ENCODE assay signal across 27 mouse cellular contexts in the genomic region with DNA sequence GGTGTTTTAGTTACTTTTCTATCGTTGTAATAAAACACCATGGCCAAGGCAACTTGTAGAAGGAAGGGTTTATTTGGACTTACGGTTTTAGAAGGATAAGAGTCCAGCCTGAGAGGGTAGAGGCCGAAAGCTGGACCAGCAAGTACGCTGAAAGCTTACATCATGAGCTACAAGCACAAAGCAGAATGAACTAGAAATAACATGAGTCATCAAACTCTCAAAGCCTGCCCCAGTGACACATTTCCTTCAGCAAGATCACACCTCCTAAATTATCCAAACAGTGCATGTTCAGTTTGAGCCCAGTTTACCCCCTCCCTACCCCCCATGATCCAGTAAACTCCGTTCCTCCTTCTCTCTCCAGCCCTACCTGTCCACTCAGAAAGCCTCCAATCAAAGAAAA. TPM values are rescaled to one million over a fixed set of nuclear protein-coding genes. Genes with fewer than 3 reads are reported as not detected.
DNase-seq lines count a peak whose midpoint lies in the region; ATAC-seq and TF ChIP-seq lines count a peak whose summit lies in the region.
"Had no signal": no experiment of that assay in that cellular context is flagged by ENCODE, and none has a peak within 500 bp of the region (broad histone marks: within the 10 kb centered on the region; RNA-seq: fewer than 3 reads in every experiment).

No protein-coding gene starts in this region.

- H3K27ac ChIP-seq in heart, embryonic 12.5 days (ENCODE audit: poor library complexity, severe bottlenecking) = peak overlapping the region; percentile 91
- no peak overlapping the region; the same call in 1 of the 2 replicates for H3K27ac ChIP-seq in heart, adult 2 months
- H3K27ac ChIP-seq in olfactory bulb, adult 2 months (ENCODE audit: insufficient read depth, low read depth, low read length) = peak overlapping the region; percentile 100; the same call in 1 of the 2 replicates
- H3K27ac ChIP-seq: embryonic facial prominence, embryonic 12.5 days; hindbrain, embryonic 12.5 days had no signal

- H3K4me3 ChIP-seq in heart, embryonic 12.5 days = no peak overlapping the region
- H3K4me3 ChIP-seq in heart, adult 2 months = no peak overlapping the region
- no peak overlapping the region for H3K4me3 ChIP-seq in olfactory bulb, adult 2 months (ENCODE audit: insufficient read depth, low read depth, low read length)
- H3K4me3 ChIP-seq: embryonic facial prominence, embryonic 12.5 days; hindbrain, embryonic 12.5 days had no signal

- no peaks in the 10 kb centered on the region; the same call in 1 of the 2 replicates for H3K79me2 ChIP-seq in heart, adult 2 months (replicated peaks; ENCODE audit: control insufficient read depth, insufficient read depth, low read length)

- H3K27me3 ChIP-seq in heart, embryonic 12.5 days (replicated peaks) = no peaks in the 10 kb centered on the region
- H3K27me3 ChIP-seq in heart, adult 2 months (ENCODE audit: control insufficient read depth, insufficient read depth, low read length) = no peaks in the 10 kb centered on the region
- H3K27me3 ChIP-seq: embryonic facial prominence, embryonic 12.5 days; heart, embryonic 13.5 days; hindbrain, embryonic 12.5 days; Patski had no signal

- TF ChIP-seq POLR2A in heart, adult 2 months (IDR thresholded peaks at IDR 0.05; ENCODE audit: insufficient read depth, low read depth, low read length) = no peak
- TF ChIP-seq POLR2A in olfactory bulb, adult 2 months (IDR thresholded peaks at IDR 0.05; ENCODE audit: insufficient read depth, low read depth, low read length) = no peak

- no peak overlapping the region for H3K4me2 ChIP-seq in heart, embryonic 12.5 days
- H3K4me2 ChIP-seq: embryonic facial prominence, embryonic 12.5 days; hindbrain, embryonic 12.5 days had no signal

- no peak for TF ChIP-seq EP300 in heart, adult 2 months (IDR thresholded peaks at IDR 0.05; ENCODE audit: insufficient read depth, low read depth, low read length)

- H3K4me1 ChIP-seq in heart, embryonic 12.5 days (replicated peaks) = peaks cover 34% of the 10 kb centered on the region
- H3K4me1 ChIP-seq in heart, adult 2 months (ENCODE audit: control insufficient read depth, insufficient read depth, low read length) = peaks cover 22% of the 10 kb centered on the region
- H3K4me1 ChIP-seq in olfactory bulb, adult 2 months (ENCODE audit: control insufficient read depth, insufficient read depth, low read length) = peaks cover 39% of the 10 kb centered on the region

- intact Hi-C loops in heart, adult 2 months (cut with DNase I) = loop anchor here (5.0 kb wide), 1 partner anchor 71 kb away; the partner anchor contains the start of gene Mx1

- TF ChIP-seq CTCF in heart, adult 2 months (IDR thresholded peaks at IDR 0.05) = no peak
- TF ChIP-seq CTCF in olfactory bulb, adult 2 months (IDR thresholded peaks at IDR 0.05; ENCODE audit: insufficient read depth, low read depth, low read length) = no peak

- no peaks in the 10 kb centered on the region for H3K36me3 ChIP-seq in heart, embryonic 12.5 days
- peaks cover 5% of the 10 kb centered on the region; the same call in 1 of the 2 replicates for H3K36me3 ChIP-seq in heart, adult 2 months (ENCODE audit: control insufficient read depth, insufficient read depth, low read length)
- H3K36me3 ChIP-seq: embryonic facial prominence, embryonic 12.5 days; G1E; heart, embryonic 13.5 days; hindbrain, embryonic 12.5 days had no signal

- no peak overlapping the region for H3K9ac ChIP-seq in heart, embryonic 12.5 days
- no peak overlapping the region for H3K9ac ChIP-seq in heart, adult 2 months (ENCODE audit: low read depth, low read length)
- H3K9ac ChIP-seq: embryonic facial prominence, embryonic 12.5 days; hindbrain, embryonic 12.5 days had no signal

- WGBS in heart, embryonic 12.5 days = 76% methylated on average over 5 of the region's 5 CpGs
- WGBS in heart, adult 2 months = 86% methylated on average over 5 of the region's 5 CpGs
- WGBS in olfactory bulb, adult 2 months = 89% methylated on average over 5 of the region's 5 CpGs

- DNase-seq in heart, adult 2 months = no peak
- DNase-seq in 3T3-L1 (ENCODE audit: low read depth, low spot score) (peak; percentile 58), MN1 (ENCODE audit: low spot score) (peak; percentile 27)
- DNase-seq in adrenal gland, adult 2 months = no peak
- DNase-seq: adrenal gland, postnatal 25 days; B cell, adult 2 months; cerebellum, adult 2 months; gastrocnemius, postnatal 10 days; heart, postnatal 36 days; kidney, adult 11 months had no signal

- ATAC-seq in heart, embryonic 12.5 days (ENCODE audit: insufficient number of reproducible peaks, low FRiP score) = no peak
- ATAC-seq: activated CD4-positive, CD25-positive, alpha-beta regulatory T cell, adult 4 months; CD4-positive, CD25-positive, alpha-beta regulatory T cell, adult 4 months; inflammation-experienced regulatory T-cells, adult 6 months had no signal

- no peaks in the 10 kb centered on the region for H3K9me3 ChIP-seq in heart, embryonic 12.5 days (replicated peaks)
- H3K9me3 ChIP-seq: embryonic facial prominence, embryonic 12.5 days; heart, embryonic 13.5 days; hindbrain, embryonic 12.5 days had no signal

RNA-seq across cellular contexts. Expression of gene Fam3b, which starts 19.1 kb away (rescaled TPM):
- polyA plus RNA-seq in heart, embryonic 12.5 days (2016; fragmentation: Nextera tagmentation; extraction: Ambion mirVana) = not detected in 2 replicates
- total RNA-seq in heart, adult 2 months (2021) = not detected
- not detected in 2 replicates for polyA plus RNA-seq in heart, adult 2 months (2012; rRNA removed)
- not detected in 2 replicates for polyA plus RNA-seq in olfactory bulb, adult 2 months (2012; ENCODE audit: insufficient read depth, insufficient read length, low replicate concordance, missing spikeins)
- not detected for total RNA-seq in adrenal gland, adult 2 months (2021)
- not detected in 2 replicates for polyA plus RNA-seq in adrenal gland, adult 2 months (2012; rRNA removed)
- total RNA-seq: adrenal gland, adult 18-20 months; adrenal gland, postnatal 25 days; gastrocnemius, postnatal 10 days; granulocyte monocyte progenitor cell, adult 5-6 weeks; heart, postnatal 36 days had no signal
- polyA plus RNA-seq: cerebellum, adult 2 months; embryonic facial prominence, embryonic 12.5 days; forebrain, embryonic 11.5 days; forebrain, embryonic 16.5 days; frontal cortex, adult 2 months; G1E; heart, embryonic 13.5 days; heart, postnatal 0 days; hindbrain, embryonic 12.5 days; hindbrain, embryonic 16.5 days; Patski had no signal

Comparison
In these comparisons a context has a peak if more than half of its experiments do, and no peak if none do; other contexts are left out.
1. DNase-seq: peak in 3T3-L1 (single experiment) and MN1 (single experiment); none in heart, adult 2 months (0 of 2) and adrenal gland, adult 2 months (single experiment).